Comparison of ENCODE assay signal across 10 mouse cellular contexts in genomic region chr14:75761028-75761805, GRCm38 (mm10). TPM values are rescaled to one million over a fixed set of nuclear protein-coding genes. Genes with fewer than 3 reads are reported as not detected.
DNase-seq lines count a peak whose midpoint lies in the region; ATAC-seq lines count a peak whose summit lies in the region.
"Had no signal": no experiment of that assay in that cellular context is flagged by ENCODE, and none has a peak within 500 bp of the region (broad histone marks: within the 10 kb centered on the region; RNA-seq: fewer than 3 reads in every experiment).

No protein-coding gene starts in this region.

- 51% methylated on average over 10 of the region's 10 CpGs for WGBS in heart, embryonic 10.5 days

- H3K4me1 ChIP-seq in heart, embryonic 10.5 days = no peaks in the 10 kb centered on the region
- H3K4me1 ChIP-seq: embryonic facial prominence, embryonic 12.5 days; limb, embryonic 12.5 days had no signal

- H3K9me3 ChIP-seq in heart, embryonic 10.5 days = no peaks in the 10 kb centered on the region
- H3K9me3 ChIP-seq: embryonic facial prominence, embryonic 12.5 days; limb, embryonic 12.5 days had no signal

- DNase-seq in heart, adult 8-10 months (ENCODE audit: low spot score) = peak; percentile 51
- DNase-seq in heart, embryonic 10.5 days (ENCODE audit: low spot score) = no peak
- peak; percentile 75 for DNase-seq in adipocyte (ENCODE audit: low spot score)
- peak; percentile 48 to 57 for DNase-seq in kidney, postnatal 36 days
- DNase-seq in mesoderm, embryonic 11.5 days (ENCODE audit: low read depth, low spot score) = peak; percentile 61
- DNase-seq in urinary bladder, adult 18-20 months (ENCODE audit: low spot score in 2 of 2) = no peak

- H3K27me3 ChIP-seq in heart, embryonic 10.5 days (ENCODE audit: insufficient read depth, poor library complexity, severe bottlenecking) = peaks cover 15% of the 10 kb centered on the region; the same call in 1 of the 2 replicates

- H3K4me3 ChIP-seq in heart, embryonic 10.5 days = no peak overlapping the region
- H3K4me3 ChIP-seq: embryonic facial prominence, embryonic 12.5 days; limb, embryonic 12.5 days had no signal

- no peak overlapping the region for H3K27ac ChIP-seq in heart, embryonic 10.5 days
- H3K27ac ChIP-seq: embryonic facial prominence, embryonic 12.5 days; limb, embryonic 12.5 days had no signal

- peak; percentile 92 for ATAC-seq in CD4-positive, CD25-positive, alpha-beta regulatory T cell, adult 4 months
- ATAC-seq in erythroblast, adult 5-6 weeks (replicated peaks; ENCODE audit: low FRiP score, poor library complexity, severe bottlenecking) = peak; percentile 94

- H3K36me3 ChIP-seq in heart, embryonic 10.5 days = peaks cover 12% of the 10 kb centered on the region
- H3K36me3 ChIP-seq: embryonic facial prominence, embryonic 12.5 days had no signal

RNA-seq across cellular contexts. Expression of gene Cog3, which starts 6.9 kb away (rescaled TPM):
- total RNA-seq in heart, adult 8-10 months (2022) = 10 to 100 TPM; 13.9 to 15.4 (median 14.6) TPM
- 16.6 and 18.9 TPM in 2 replicates for polyA plus RNA-seq in heart, embryonic 10.5 days (2016; fragmentation: Nextera tagmentation; extraction: Ambion mirVana)
- polyA plus RNA-seq in CD4-positive, CD25-positive, alpha-beta regulatory T cell, adult 4 months (2017; shearing (Covaris generic)) = 10 to 100 TPM in 1 of 2 experiments, 1 to 10 TPM in 1; 9.4 to 11.3 TPM
- 5.9 and 6.0 TPM in 2 replicates for total RNA-seq in erythroblast, adult 5-6 weeks (2015; ENCODE audit: low replicate concordance)
- total RNA-seq in erythroblast, adult 5-6 weeks (2017; ENCODE audit: low replicate concordance) = 11.9 and 14.2 TPM in 2 replicates

RNA-seq across cellular contexts. Expression of gene Slc25a30, which starts 25.6 kb away (rescaled TPM):
- 10 to 100 TPM; 11.0 to 13.3 (median 11.6) TPM for total RNA-seq in heart, adult 8-10 months (2022)
- polyA plus RNA-seq in heart, embryonic 10.5 days (2016; fragmentation: Nextera tagmentation; extraction: Ambion mirVana) = 5.2 and 5.8 TPM in 2 replicates
- 10 to 100 TPM; 20.6 to 24.5 TPM for polyA plus RNA-seq in CD4-positive, CD25-positive, alpha-beta regulatory T cell, adult 4 months (2017; shearing (Covaris generic))
- total RNA-seq in erythroblast, adult 5-6 weeks (2015; ENCODE audit: low replicate concordance) = 8.2 and 13.3 TPM in 2 replicates
- 3.4 and 7.0 TPM in 2 replicates for total RNA-seq in erythroblast, adult 5-6 weeks (2017; ENCODE audit: low replicate concordance)

Comparison
In these comparisons a context has a peak if more than half of its experiments do, and no peak if none do; other contexts are left out.
1. DNase-seq: peak in heart, adult 8-10 months (single experiment), adipocyte (single experiment), kidney, postnatal 36 days (2 of 2) and mesoderm, embryonic 11.5 days (single experiment); none in heart, embryonic 10.5 days (single experiment) and urinary bladder, adult 18-20 months (0 of 2).